Mouse (Mus musculus): ENCODE results near the gene Fam122a.

The Fam122a gene

DNA sequence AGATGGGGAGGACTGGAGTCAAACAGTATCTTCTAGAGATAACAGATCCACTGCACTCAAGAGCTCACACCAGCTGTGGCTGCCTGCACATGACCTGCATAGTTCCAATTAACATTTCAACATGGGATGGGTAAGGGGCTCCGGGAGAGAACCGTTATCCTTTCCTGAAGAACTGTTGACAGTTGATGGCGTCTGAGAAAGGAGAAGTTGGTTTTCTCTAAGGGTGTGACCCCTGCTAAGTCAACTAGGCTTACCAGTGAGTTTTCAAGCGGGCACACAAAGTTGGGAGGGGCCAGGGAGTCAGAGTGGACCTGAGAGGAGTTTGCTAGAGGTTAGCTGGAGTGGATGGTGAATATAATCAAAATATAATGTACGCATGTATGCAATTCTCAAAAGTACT, 13.1 kb upstream of the Fam122a start:
- DNase-seq (ENCODE audit: low spot score), result no peak

DNA sequence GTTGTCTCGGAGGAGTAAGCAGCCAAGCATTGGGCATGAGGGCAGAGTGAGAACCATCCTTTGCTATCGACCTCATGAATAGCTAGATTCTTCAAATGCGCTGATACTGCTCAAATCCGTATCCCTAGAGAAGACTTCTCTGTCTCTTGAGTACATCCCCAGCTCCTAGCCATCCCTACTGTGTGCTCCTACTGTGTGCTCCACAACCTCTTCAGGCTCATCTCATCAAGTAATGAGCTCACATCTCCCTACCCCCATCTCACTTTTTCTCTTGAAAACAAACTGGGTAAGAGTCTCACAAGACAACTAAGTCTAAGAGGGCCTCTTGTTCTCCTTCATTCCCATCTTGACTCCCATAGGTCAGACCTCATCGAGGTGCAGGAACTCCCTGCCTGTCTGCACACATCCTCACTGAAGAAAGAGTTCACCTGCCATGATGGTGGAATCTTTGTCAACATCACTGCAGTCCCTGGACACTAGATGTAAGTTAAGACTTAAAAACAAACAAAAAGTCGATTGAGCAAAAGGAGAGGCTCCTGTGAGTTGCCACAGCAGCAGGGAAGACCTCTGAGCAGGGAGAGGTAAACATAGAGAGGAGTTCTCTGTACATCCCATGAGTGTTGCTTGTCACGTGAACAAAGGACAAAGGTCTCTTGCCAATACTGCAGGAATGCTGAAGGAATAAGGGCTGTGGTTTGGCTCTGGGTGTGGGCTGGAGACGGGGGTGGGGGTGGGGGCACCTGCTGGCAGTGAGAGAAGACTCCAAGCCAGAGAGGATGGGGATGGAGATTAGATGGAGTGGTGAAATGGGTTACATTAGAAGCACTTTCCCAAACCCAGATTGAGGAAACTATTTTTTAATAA, 9.5 kb upstream of the Fam122a start:
- DNase-seq (ENCODE audit: low spot score), result no peak

DNA sequence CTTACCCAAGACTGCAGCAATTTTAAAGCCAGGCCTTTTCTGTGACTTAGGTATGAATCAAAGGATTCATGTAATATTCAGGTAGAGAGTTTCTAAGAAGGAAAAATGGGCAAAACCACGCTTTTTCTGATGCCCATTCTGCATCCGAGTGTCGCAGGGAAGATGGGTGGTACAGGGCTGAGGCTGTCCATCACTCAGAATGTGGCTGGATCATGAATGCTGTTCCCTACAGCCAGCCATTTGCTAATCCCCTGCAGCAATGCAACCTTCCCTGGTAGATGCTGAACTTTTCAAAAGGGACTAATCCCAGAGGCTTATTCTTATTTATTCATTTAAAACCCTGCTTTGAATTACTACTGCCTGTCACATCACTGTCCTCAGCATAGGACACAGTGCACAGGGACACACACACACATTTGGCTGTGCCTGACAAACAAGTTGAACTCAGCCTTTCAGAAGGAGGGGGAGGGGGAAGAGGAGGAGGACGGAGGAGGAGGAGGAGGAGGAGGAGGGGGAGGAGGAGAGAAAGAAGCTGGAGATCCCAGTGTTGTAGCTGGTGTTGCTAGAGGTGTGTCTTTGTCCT, 7.5 kb upstream of the Fam122a start:
- DNase-seq (ENCODE audit: low spot score), result no peak

GRCm38 (mm10) chr19:24480916-24481315, 3.8 kb upstream of the Fam122a start:
- no peak for DNase-seq (ENCODE audit: low spot score)

- peak; percentile 49 for DNase-seq (ENCODE audit: low spot score)
Measured at GRCm38 (mm10) chr19:24476461-24476860, 695 bp downstream of the Fam122a start.

GRCm38 (mm10) chr19:24475281-24475680, 1.9 kb downstream of the Fam122a start:
- no peak for DNase-seq (ENCODE audit: low spot score)

- DNase-seq (ENCODE audit: low spot score), result no peak
Measured at GRCm38 (mm10) chr19:24472512-24472911, 4.6 kb downstream of the Fam122a start.

DNA sequence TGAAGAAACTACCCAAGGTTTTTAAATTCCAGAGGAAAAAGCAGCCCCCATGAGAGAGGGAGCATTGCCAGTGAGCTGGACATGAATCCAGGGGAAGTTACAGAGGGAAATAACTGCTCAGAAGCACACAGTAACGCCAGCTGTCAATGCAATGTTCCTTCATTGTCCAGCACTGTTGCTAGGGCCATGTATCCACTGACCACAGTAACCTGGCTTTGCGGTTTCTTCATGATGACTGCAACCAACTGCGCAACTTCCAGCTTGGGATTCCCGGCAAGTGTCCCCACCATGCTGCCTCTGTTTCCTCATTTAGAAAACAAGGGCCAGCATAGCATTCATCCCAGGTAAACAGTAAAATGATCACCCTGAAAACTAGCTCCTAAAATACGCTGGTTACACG, 5.6 kb downstream of the Fam122a start:
- no peak for DNase-seq (ENCODE audit: low spot score)

- no peak for DNase-seq (ENCODE audit: low spot score)
Measured at GRCm38 (mm10) chr19:24469216-24469615, 7.9 kb downstream of the Fam122a start.

- no peak for DNase-seq (ENCODE audit: low spot score)
Measured at GRCm38 (mm10) chr19:24468616-24469015, 8.5 kb downstream of the Fam122a start.

DNA sequence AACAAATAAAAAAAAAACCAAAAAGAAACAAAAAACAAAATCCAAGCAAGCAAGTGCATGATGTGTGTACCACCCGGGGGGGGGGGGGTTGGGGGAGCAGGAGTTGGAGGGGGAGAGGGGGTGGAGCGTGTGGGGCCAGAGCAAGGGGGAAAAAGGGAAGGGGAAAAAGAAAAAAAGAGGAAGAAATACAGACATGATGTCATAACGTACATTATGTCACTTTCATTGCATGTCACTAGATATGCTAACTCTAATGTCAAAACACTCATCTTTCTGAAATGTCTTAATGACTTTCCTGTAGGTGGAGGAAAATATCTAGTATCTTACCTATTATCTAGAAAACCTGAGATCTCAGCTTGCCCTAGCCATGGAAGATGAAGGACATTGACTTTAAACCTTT, 14.1 kb downstream of the Fam122a start:
- DNase-seq (ENCODE audit: low spot score), result peak; percentile 1

- DNase-seq (ENCODE audit: low spot score), result peak; percentile 36
Measured at GRCm38 (mm10) chr19:24456591-24457231, 20.4 kb downstream of the Fam122a start.

- DNase-seq (ENCODE audit: low spot score), result peak; percentile 27
Measured at GRCm38 (mm10) chr19:24455249-24455960, 21.8 kb downstream of the Fam122a start.

GRCm38 (mm10) chr19:24454451-24454850, 22.7 kb downstream of the Fam122a start:
- DNase-seq (ENCODE audit: low spot score), result no peak

GRCm38 (mm10) chr19:24453379-24453778, 23.8 kb downstream of the Fam122a start:
- DNase-seq (ENCODE audit: low spot score), result peak; percentile 19

DNA sequence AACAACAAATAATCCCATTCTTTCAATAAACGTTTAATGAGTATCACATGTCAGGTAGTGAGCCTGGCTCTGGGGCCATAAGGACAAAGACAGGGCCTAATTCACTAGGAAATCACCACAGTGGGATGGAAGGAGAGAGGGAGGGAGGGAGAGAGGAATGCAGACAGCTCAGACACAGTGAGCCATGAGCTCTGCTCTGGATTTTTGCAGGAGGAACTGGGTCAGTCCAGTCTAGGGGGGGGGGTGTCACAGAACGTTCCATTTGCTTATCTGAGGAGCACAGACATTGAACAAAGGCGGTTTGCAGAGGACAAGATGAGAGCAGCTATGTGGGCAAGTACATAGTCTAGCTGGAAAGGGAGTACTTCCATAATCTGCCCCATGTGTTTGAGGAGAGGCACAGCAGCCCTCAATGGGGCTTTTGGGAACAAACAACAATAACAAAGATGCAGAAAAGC, 24.7 kb downstream of the Fam122a start:
- DNase-seq (ENCODE audit: low spot score), result peak; percentile 44

GRCm38 (mm10) chr19:24451626-24452025, 25.5 kb downstream of the Fam122a start:
- peak; percentile 12 for DNase-seq (ENCODE audit: low spot score)

DNA sequence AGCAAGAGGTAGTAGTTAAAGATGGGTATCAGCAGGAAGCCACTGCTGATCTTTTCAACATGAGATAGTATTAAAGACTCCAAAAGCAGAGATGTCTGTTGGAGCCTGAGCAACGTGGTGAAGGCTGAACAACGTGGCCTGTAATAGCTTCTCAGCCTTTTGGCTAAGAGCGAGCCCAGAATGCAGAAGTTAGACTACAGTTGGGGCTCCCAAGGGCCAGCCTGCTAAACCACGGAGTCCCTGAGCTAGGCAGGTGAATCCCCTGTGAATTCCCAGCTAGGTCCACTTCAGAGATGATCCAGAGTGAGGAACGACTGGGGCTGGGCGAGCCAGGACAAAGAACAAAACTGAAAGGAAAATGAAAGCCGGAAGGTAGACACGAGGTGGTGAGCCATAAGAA, 26.4 kb downstream of the Fam122a start:
- DNase-seq (ENCODE audit: low spot score), result peak; percentile 36

DNA sequence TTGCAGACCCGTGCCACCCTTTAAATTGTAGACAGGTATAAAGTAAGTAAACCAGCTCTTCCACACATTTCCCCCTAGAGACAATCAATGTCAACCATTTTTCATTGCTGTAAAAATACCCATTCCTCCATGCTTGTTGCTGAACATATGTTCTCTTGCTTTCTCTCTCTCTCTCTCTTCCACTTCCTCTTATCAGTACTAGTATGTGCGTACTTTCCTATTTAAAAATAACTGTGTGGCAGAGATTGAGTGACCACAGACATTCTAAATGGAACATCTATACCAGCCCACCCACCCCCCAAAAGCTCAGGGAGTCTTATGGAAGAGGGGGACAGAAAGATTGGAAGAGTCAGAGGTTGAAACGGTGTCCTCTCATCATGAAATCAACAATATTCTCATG, 32.8 kb downstream of the Fam122a start:
- no peak for DNase-seq (ENCODE audit: low spot score)

- DNase-seq (ENCODE audit: low spot score), result no peak
Measured at GRCm38 (mm10) chr19:24439715-24440114, 37.4 kb downstream of the Fam122a start.

GRCm38 (mm10) chr19:24434291-24434690, 42.9 kb downstream of the Fam122a start:
- no peak for DNase-seq (ENCODE audit: low spot score)

GRCm38 (mm10) chr19:24432447-24432846, 44.7 kb downstream of the Fam122a start:
- DNase-seq (ENCODE audit: low spot score), result no peak
